Mouse (Mus musculus) MEL (cell line): ENCODE measurements at regions not wholly inside any gene's neighbourhood (a gene's known extent, or its start where the extent isn't known, plus 50 kb on each side); places are given as distances from the start of the nearest gene placed in this dataset.
"Not testable (repeated sequence)": the region's sequence is repeated elsewhere in the genome, so short reads cannot be mapped to it uniquely, and the experiment has no call there.

ENCODE experiments used
- DNase-seq: peaks from one replicate; pipeline ENCODE4 v3.0.0; 2011; ENCODE audit warnings: low read depth, low spot score
- H3K27ac ChIP-seq: 2 replicates; pipeline ENCODE4 v1.5.1; 2012; ENCODE audit warnings: low read depth, mild to moderate bottlenecking, control low read depth, low read length, moderate library complexity; ENCODE audit not compliant: control insufficient read depth
- H3K27me3 ChIP-seq, 2 experiments: fragments of 150-350 bp in 1 of 2; sonication (generic) in 1 of 2; 2 replicates each; pipeline ENCODE4 v1.6.1; 2012; ENCODE audit warnings: low read length in 2 of 2, mild to moderate bottlenecking in 2 of 2, improper control_type of control experiment in 1 of 2, moderate library complexity in 1 of 2; ENCODE audit not compliant: insufficient read depth in 2 of 2, control insufficient read depth in 1 of 2
- H3K36me3 ChIP-seq, 2 experiments: 2 replicates each; pipeline ENCODE4 v1.6.1; 2012 to 2014; ENCODE audit warnings: low read length in 2 of 2, improper control_type of control experiment in 1 of 2, inconsistent platforms in 1 of 2, mild to moderate bottlenecking in 1 of 2; ENCODE audit not compliant: insufficient read depth in 2 of 2, control insufficient read depth in 1 of 2
- H3K4me1 ChIP-seq, 2 experiments: fragments of 150-350 bp in 1 of 2; sonication (generic) in 1 of 2; 2 replicates each; pipeline ENCODE4 v1.6.1; 2012; ENCODE audit warnings: low read length in 2 of 2, improper control_type of control experiment in 1 of 2, mild to moderate bottlenecking in 1 of 2; ENCODE audit not compliant: insufficient read depth in 2 of 2, control insufficient read depth in 1 of 2
- H3K4me3 ChIP-seq, 2 experiments: fragments of 150-350 bp in 1 of 2; sonication (generic) in 1 of 2; 2 replicates each; pipeline ENCODE4 v1.5.1; 2012; ENCODE audit warnings: low read depth in 2 of 2, low read length in 2 of 2, mild to moderate bottlenecking in 2 of 2, moderate library complexity in 2 of 2, control low read depth in 1 of 2, improper control_type of control experiment in 1 of 2; ENCODE audit not compliant: control insufficient read depth in 1 of 2, insufficient read depth in 1 of 2
- H3K79me2 ChIP-seq: 2 replicates; pipeline ENCODE4 v1.6.1; 2012; ENCODE audit warnings: mild to moderate bottlenecking, low read length, moderate library complexity; ENCODE audit not compliant: control insufficient read depth, poor library complexity, insufficient read depth
- H3K9ac ChIP-seq: 2 replicates; pipeline ENCODE4 v1.6.1; 2012; ENCODE audit warnings: low read depth, mild to moderate bottlenecking, control low read depth, low read length, moderate library complexity; ENCODE audit not compliant: control insufficient read depth, poor library complexity, severe bottlenecking
- H3K9me3 ChIP-seq: fragments of 150-350 bp; sonication (generic); replicated peaks from 2 replicates; pipeline ENCODE4 v1.6.1; 2012; ENCODE audit warnings: mild to moderate bottlenecking, low read length, improper control_type of control experiment, moderate library complexity; ENCODE audit not compliant: insufficient read depth
- BHLHE40 ChIP-seq: IDR thresholded peaks from 2 replicates; pipeline ENCODE4 v1.6.1; 2012; ENCODE audit warnings: low read depth, mild to moderate bottlenecking, inconsistent platforms, low read length, improper control_type of control experiment, borderline replicate concordance
- CHD2 ChIP-seq: IDR thresholded peaks from 2 replicates; pipeline ENCODE4 v1.6.1; 2011; ENCODE audit warnings: low read length, improper control_type of control experiment
- CTCF ChIP-seq, 3 experiments: IDR thresholded peaks in 2 of 3; conservative IDR thresholded peaks in 1 of 3; 2 replicates each; pipeline ENCODE4 v1.5.1; 2011 to 2012; ENCODE audit warnings: low read length in 3 of 3, low read depth in 2 of 3, mild to moderate bottlenecking in 2 of 3, improper control_type of control experiment in 1 of 3, inconsistent platforms in 1 of 3, mixed read lengths in 1 of 3, moderate library complexity in 1 of 3; ENCODE audit not compliant: control insufficient read depth in 1 of 3, insufficient read depth in 1 of 3, poor library complexity in 1 of 3, severe bottlenecking in 1 of 3
- E2F4 ChIP-seq: IDR thresholded peaks from 2 replicates; pipeline ENCODE4 v1.6.1; 2011; ENCODE audit warnings: low read depth, low read length, improper control_type of control experiment, borderline replicate concordance
- EP300 ChIP-seq, 2 experiments: IDR thresholded peaks; 2 replicates each; pipeline ENCODE4 v1.6.1; 2011; ENCODE audit warnings: improper control_type of control experiment in 2 of 2, low read length in 2 of 2, low read depth in 1 of 2, mild to moderate bottlenecking in 1 of 2
- ETS1 ChIP-seq: IDR thresholded peaks from 2 replicates; pipeline ENCODE4 v1.6.1; 2012; ENCODE audit warnings: low read depth, mild to moderate bottlenecking, inconsistent platforms, low read length, improper control_type of control experiment, moderate library complexity
- JUND ChIP-seq: IDR thresholded peaks from 2 replicates; pipeline ENCODE4 v1.6.1; 2011; ENCODE audit warnings: low read depth, mild to moderate bottlenecking, improper control_type of control experiment, low read length
- MAZ ChIP-seq: IDR thresholded peaks from 2 replicates; pipeline ENCODE4 v1.6.1; 2012; ENCODE audit warnings: low read depth, mild to moderate bottlenecking, inconsistent platforms, low read length, improper control_type of control experiment
- MEF2A ChIP-seq: IDR thresholded peaks from 2 replicates; pipeline ENCODE4 v1.6.1; 2014; ENCODE audit warnings: low read depth, mild to moderate bottlenecking, inconsistent platforms, low read length, improper control_type of control experiment; ENCODE audit not compliant: poor library complexity, insufficient replicate concordance, severe bottlenecking; ENCODE audit errors: extremely low read depth
- MYB ChIP-seq: IDR thresholded peaks from 2 replicates; pipeline ENCODE4 v1.6.1; 2011; ENCODE audit warnings: mild to moderate bottlenecking, low read depth, low read length, improper control_type of control experiment
- MYC ChIP-seq: IDR thresholded peaks from 2 replicates; pipeline ENCODE4 v1.6.1; 2011; ENCODE audit warnings: low read depth, mild to moderate bottlenecking, low read length, improper control_type of control experiment, moderate library complexity
- NELFE ChIP-seq: IDR thresholded peaks from 2 replicates; pipeline ENCODE4 v1.6.1; 2011; ENCODE audit warnings: low read depth, low read length, improper control_type of control experiment
- NRF1 ChIP-seq: IDR thresholded peaks from 2 replicates; pipeline ENCODE4 v1.6.1; 2014; ENCODE audit warnings: low read depth, mild to moderate bottlenecking, inconsistent platforms, low read length, improper control_type of control experiment, moderate library complexity; ENCODE audit not compliant: poor library complexity, insufficient read depth, severe bottlenecking
- POLR2A ChIP-seq, 2 experiments: IDR thresholded peaks; 2 replicates each; pipeline ENCODE4 v1.6.1; 2011 to 2012; ENCODE audit warnings: low read length in 2 of 2, mild to moderate bottlenecking in 2 of 2, control low read depth in 1 of 2, improper control_type of control experiment in 1 of 2, low read depth in 1 of 2, moderate library complexity in 1 of 2; ENCODE audit not compliant: control insufficient read depth in 1 of 2, insufficient read depth in 1 of 2, poor library complexity in 1 of 2
- POLR2AphosphoS2 ChIP-seq: IDR thresholded peaks from 2 replicates; pipeline ENCODE4 v1.6.1; 2011; ENCODE audit warnings: low read length, improper control_type of control experiment
- POLR2AphosphoS5 ChIP-seq: IDR thresholded peaks from 2 replicates; pipeline ENCODE4 v1.6.1; 2012; ENCODE audit warnings: low read depth, borderline replicate concordance, mild to moderate bottlenecking, inconsistent platforms, low read length, moderate library complexity, mixed read lengths
- RAD21 ChIP-seq: IDR thresholded peaks from 2 replicates; pipeline ENCODE4 v1.6.1; 2011; ENCODE audit warnings: mild to moderate bottlenecking, low read depth, low read length, improper control_type of control experiment
- RCOR1 ChIP-seq: IDR thresholded peaks from 2 replicates; pipeline ENCODE4 v1.6.1; 2012; ENCODE audit warnings: low read depth, mild to moderate bottlenecking, inconsistent platforms, low read length, improper control_type of control experiment
- TAL1 ChIP-seq: IDR thresholded peaks from 2 replicates; pipeline ENCODE4 v1.6.1; 2012; ENCODE audit warnings: mild to moderate bottlenecking, inconsistent platforms, low read length, moderate library complexity, mixed read lengths
- TBP ChIP-seq: IDR thresholded peaks from 2 replicates; pipeline ENCODE4 v1.8.0; 2011; ENCODE audit warnings: low read depth, low read length, improper control_type of control experiment
- USF1 ChIP-seq: IDR thresholded peaks from 2 replicates; pipeline ENCODE4 v1.6.1; 2014; ENCODE audit warnings: low read depth, mild to moderate bottlenecking, inconsistent platforms, low read length, improper control_type of control experiment, moderate library complexity
- ZC3H11A ChIP-seq: IDR thresholded peaks from 2 replicates; pipeline ENCODE4 v1.6.1; 2012; ENCODE audit warnings: low read depth, mild to moderate bottlenecking, inconsistent platforms, low read length, improper control_type of control experiment

GRCm38 (mm10) chr12:109754986-109755385, 154.9 kb upstream of the Rtl1 start:
- no peaks in the 10 kb centered on the region for H3K27me3 ChIP-seq
- H3K4me1 ChIP-seq = no peaks in the 10 kb centered on the region
- no peaks in the 10 kb centered on the region for H3K9me3 ChIP-seq
- no peak overlapping the region for H3K4me3 ChIP-seq
- H3K9ac ChIP-seq = no peak overlapping the region
- no peak overlapping the region for H3K27ac ChIP-seq
- H3K79me2 ChIP-seq = no peaks in the 10 kb centered on the region
- TF ChIP-seq POLR2A (IDR thresholded peaks at IDR 0.05; ENCODE audit: control insufficient read depth in 1 of 2, insufficient read depth in 1 of 2, low read depth in 1 of 2, low read length in 2 of 2, poor library complexity in 1 of 2) (no peak), NELFE (no peak), E2F4 (no peak), JUND (no peak), POLR2AphosphoS2 (no peak), MEF2A (no peak), CTCF (IDR thresholded peaks at IDR 0.05 in 2 of 3, conservative IDR thresholded peaks at IDR 0.05 in 1 of 3; ENCODE audit: control insufficient read depth in 1 of 3, insufficient read depth in 1 of 3, low read depth in 2 of 3, low read length in 3 of 3, poor library complexity in 1 of 3, severe bottlenecking in 1 of 3) (no peak), USF1 (no peak), RCOR1 (no peak), TAL1 (no peak), NRF1 (no peak), POLR2AphosphoS5 (no peak), BHLHE40 (no peak), ZC3H11A (no peak), RAD21 (no peak), CHD2 (no peak), MYB (no peak), MAZ (no peak)
- TF ChIP-seq, all 39 proteins: peak for 0
- DNase-seq = no peak
- H3K36me3 ChIP-seq = no peaks in the 10 kb centered on the region

GRCm38 (mm10) chr12:109764293-109764692, 164.2 kb upstream of the Rtl1 start:
- no peak overlapping the region for H3K4me3 ChIP-seq
- DNase-seq = no peak
- no peaks in the 10 kb centered on the region for H3K9me3 ChIP-seq
- TF ChIP-seq NELFE (no peak), NRF1 (no peak), MYC (no peak), RAD21 (no peak), RCOR1 (no peak), POLR2AphosphoS2 (no peak), TBP (no peak), MYB (no peak), MEF2A (no peak), ETS1 (no peak), CHD2 (no peak), EP300 (IDR thresholded peaks at IDR 0.05; ENCODE audit: low read depth in 1 of 2, low read length in 2 of 2) (no peak)
- no peak overlapping the region for H3K9ac ChIP-seq
- H3K79me2 ChIP-seq = no peaks in the 10 kb centered on the region
- H3K4me1 ChIP-seq = no peaks in the 10 kb centered on the region
- no peak overlapping the region for H3K27ac ChIP-seq
- no peaks in the 10 kb centered on the region for H3K36me3 ChIP-seq
- no peaks in the 10 kb centered on the region for H3K27me3 ChIP-seq

GRCm38 (mm10) chr12:109766602-109767001, 166.5 kb upstream of the Rtl1 start:
- not testable (repeated sequence) for H3K79me2 ChIP-seq, H3K9ac ChIP-seq, H3K4me3 ChIP-seq, H3K27ac ChIP-seq, H3K4me1 ChIP-seq, H3K36me3 ChIP-seq, H3K9me3 ChIP-seq, H3K27me3 ChIP-seq, DNase-seq
